Mouse (Mus musculus) liver, embryonic 14.5 days (tissue): ENCODE data around the gene Lrrc1. TPM values are rescaled to one million over a fixed set of nuclear protein-coding genes. Genes with fewer than 3 reads are reported as not detected.

Source experiments
- ATAC-seq: fragments of 200-750 bp; cut with Nextera tagmentation; 2 replicates; pipeline ENCODE4 v1.8.0; 2017; ENCODE audit warnings: moderate number of reproducible peaks, mild to moderate bottlenecking, moderate library complexity; ENCODE audit not compliant: insufficient read depth
- DNase-seq, 3 experiments: peaks; one replicate each; pipeline ENCODE4 v3.0.0-alpha.2; 2012 to 2013; ENCODE audit warnings: low read depth in 3 of 3, low spot score in 3 of 3
- H3K27ac ChIP-seq: fragments of 300-500 bp; sonication (generic); 2 replicates; pipeline ENCODE4 v1.5.1; 2014; ENCODE audit warnings: moderate library complexity, mild to moderate bottlenecking, control low read depth, inconsistent platforms
- H3K27me3 ChIP-seq: fragments of 300-500 bp; sonication (generic); 2 replicates; pipeline ENCODE4 v1.6.1; 2014; ENCODE audit warnings: mild to moderate bottlenecking, low read length, moderate library complexity; ENCODE audit not compliant: control insufficient read depth, insufficient read depth
- H3K36me3 ChIP-seq: fragments of 300-500 bp; sonication (generic); replicated peaks from 2 replicates; pipeline ENCODE4 v1.6.1; 2014; ENCODE audit warnings: low read depth; ENCODE audit not compliant: control insufficient read depth, insufficient read depth
- H3K4me1 ChIP-seq, 2 experiments: fragments of 200-500 bp in 1 of 2; fragments of 300-500 bp in 1 of 2; sonication (generic) in 1 of 2; replicated peaks; 2 replicates each; pipeline ENCODE4 v1.6.1; 2012 to 2014; ENCODE audit warnings: antibody characterized with exemption in 1 of 2, inconsistent platforms in 1 of 2, low read length in 1 of 2; ENCODE audit not compliant: control insufficient read depth in 2 of 2, insufficient read depth in 2 of 2
- H3K4me2 ChIP-seq: fragments of 300-500 bp; sonication (generic); 2 replicates; pipeline ENCODE4 v1.6.1; 2014; ENCODE audit warnings: low read depth, mild to moderate bottlenecking, control low read depth, moderate library complexity
- H3K4me3 ChIP-seq, 2 experiments: fragments of 200-500 bp in 1 of 2; fragments of 300-500 bp in 1 of 2; sonication (generic) in 1 of 2; 2 replicates each; pipeline ENCODE4 v1.5.1; 2012 to 2014; ENCODE audit warnings: low read depth in 2 of 2, low read length in 2 of 2, mild to moderate bottlenecking in 2 of 2, control low read depth in 1 of 2, inconsistent platforms in 1 of 2, moderate library complexity in 1 of 2; ENCODE audit not compliant: insufficient read depth in 1 of 2
- H3K9ac ChIP-seq: fragments of 300-500 bp; sonication (generic); replicated peaks from 2 replicates; pipeline ENCODE4 v1.6.1; 2014; ENCODE audit warnings: mild to moderate bottlenecking, control low read depth, moderate library complexity
- H3K9me3 ChIP-seq: fragments of 300-500 bp; sonication (generic); 2 replicates; pipeline ENCODE4 v1.6.1; 2016; ENCODE audit warnings: low read length, mixed read lengths; ENCODE audit not compliant: control insufficient read depth
- CTCF ChIP-seq: IDR thresholded peaks from 2 replicates; pipeline ENCODE4 v1.5.1; 2016; ENCODE audit warnings: antibody characterized with exemption, low read depth, control low read depth
- EP300 ChIP-seq: IDR thresholded peaks from 2 replicates; pipeline ENCODE4 v1.6.1; 2016; ENCODE audit warnings: antibody characterized with exemption, low read depth
- WGBS: fragments of 180-500 bp; shearing (Covaris S2); extraction: QIAGEN DNeasy Blood & Tissue Kit; methylation state at CpG from one replicate; pipeline ENCODE4 v1.1.7; 2014; ENCODE audit not compliant: insufficient replicate concordance; 5-methylcytosine and 5-hydroxymethylcytosine counted together
- polyA plus RNA-seq, 2 experiments: library from polyadenylated mRNA; depleted of rRNA in 1 of 2; stranded (reverse) in 1 of 2; unstranded in 1 of 2; fragments of >200 nt; fragmentation: Nextera tagmentation in 1 of 2; extraction: Ambion mirVana in 1 of 2; gene quantifications; 2 replicates each; pipeline versions ENCODE4 v1.2.1 to v1.2.3; 2012 to 2014

Lrrc1 gene
- polyA plus RNA-seq (2012; rRNA removed) = 2.3 and 3.2 TPM in 2 replicates
- polyA plus RNA-seq (2014; fragmentation: Nextera tagmentation; extraction: Ambion mirVana) = 2.9 and 3.1 TPM in 2 replicates

GRCm38 (mm10) chr9:77544354-77545067 lies at the start of gene Lrrc1:
Lrrc1 (minus strand) TSS chr9:77544870.
- no peaks in the 10 kb centered on the region for H3K36me3 ChIP-seq
- under 1% methylated on average over 82 of the region's 88 CpGs for WGBS
- H3K27me3 ChIP-seq = peaks cover 12% of the 10 kb centered on the region
- no peak within 1 kb of the TSS for H3K27ac ChIP-seq
- TF ChIP-seq EP300 = no peak
- TF ChIP-seq CTCF = no peak
- peak; percentile 83 for ATAC-seq
- H3K4me1 ChIP-seq = peaks cover 0 to 8% of the 10 kb centered on the region in 2 experiments; a peak in 2 of 4 replicates
- peak; percentile 50 to 61 (median 57) for DNase-seq
- peak within 1 kb of the TSS; percentile 94 for H3K4me2 ChIP-seq
- no peaks in the 10 kb centered on the region for H3K9me3 ChIP-seq
- peak within 1 kb of the TSS; percentile 62 for H3K9ac ChIP-seq
- H3K4me3 ChIP-seq = peak within 1 kb of the TSS; percentile 69 to 77

- no peaks in the 10 kb centered on the region for H3K4me1 ChIP-seq
- WGBS = 35% methylated on average over 4 of the region's 4 CpGs
- ATAC-seq (no peak), DNase-seq (no peak)
- H3K36me3 ChIP-seq = no peaks in the 10 kb centered on the region
- no peak overlapping the region for H3K9ac ChIP-seq
- H3K27ac ChIP-seq = no peak overlapping the region
- no peaks in the 10 kb centered on the region for H3K27me3 ChIP-seq
- no peak for TF ChIP-seq CTCF
- TF ChIP-seq EP300 = no peak
- no peaks in the 10 kb centered on the region for H3K9me3 ChIP-seq
- H3K4me2 ChIP-seq = no peak overlapping the region
- no peak overlapping the region for H3K4me3 ChIP-seq
Measured at GRCm38 (mm10) chr9:77592423-77592822, 47.8 kb upstream of the Lrrc1 start.

DNA sequence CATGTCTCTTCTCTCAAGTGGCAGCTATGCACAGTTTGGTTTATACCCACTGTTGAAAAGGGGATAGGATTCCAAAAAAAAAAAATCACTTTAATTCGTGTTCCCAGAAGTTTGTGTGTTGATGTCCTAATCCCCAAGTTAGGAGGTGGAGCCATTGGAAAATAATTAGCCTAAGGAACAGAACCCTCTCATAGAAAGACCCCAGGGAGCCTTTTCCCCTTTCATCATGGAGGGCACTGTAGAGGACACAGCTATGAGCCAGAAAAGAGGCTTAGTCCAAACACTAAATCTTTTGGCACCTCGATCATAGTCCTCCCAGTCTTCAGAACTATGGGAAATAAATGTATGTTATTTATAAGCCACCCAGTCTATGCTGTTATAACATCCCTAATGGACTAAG lies 44.8 kb upstream of the Lrrc1 start:
- no peak overlapping the region for H3K9ac ChIP-seq
- H3K36me3 ChIP-seq = no peaks in the 10 kb centered on the region
- no peak overlapping the region for H3K4me2 ChIP-seq
- ATAC-seq (no peak), DNase-seq (no peak)
- no peak overlapping the region for H3K27ac ChIP-seq
- no peak overlapping the region for H3K4me3 ChIP-seq
- H3K9me3 ChIP-seq = no peaks in the 10 kb centered on the region
- 34% methylated on average over 2 of the region's 2 CpGs for whole genome bisulfite sequencing
- no peaks in the 10 kb centered on the region for H3K4me1 ChIP-seq
- H3K27me3 ChIP-seq = no peaks in the 10 kb centered on the region
- TF ChIP-seq EP300 (no peak), CTCF (no peak)

DNA sequence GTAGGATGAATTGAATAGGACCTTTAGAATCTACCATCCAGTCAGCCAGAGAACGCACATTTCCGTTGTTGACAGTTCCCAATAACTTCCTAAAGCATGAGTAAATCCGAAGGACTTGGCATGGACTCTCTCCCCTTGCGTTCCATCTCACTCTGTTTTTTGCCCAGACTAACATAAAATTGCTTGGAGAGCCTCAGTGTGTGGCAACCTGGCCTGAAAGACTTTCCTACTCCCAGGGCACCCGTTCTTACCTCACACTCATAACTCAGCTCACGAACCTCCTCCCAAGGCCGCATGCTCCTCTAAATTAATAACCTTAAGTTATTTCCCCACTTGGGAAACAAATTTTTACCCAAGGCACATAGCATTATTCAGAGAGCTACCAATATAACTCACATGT lies 42.9 kb upstream of the Lrrc1 start:
- no peak for TF ChIP-seq EP300
- no peak for TF ChIP-seq CTCF
- Histone ChIP-seq H3K27ac (no peak overlapping the region), H3K4me2 (no peak overlapping the region), H3K4me1 (no peaks in the 10 kb centered on the region), H3K4me3 (no peak overlapping the region), H3K36me3 (no peaks in the 10 kb centered on the region), H3K9ac (no peak overlapping the region), H3K27me3 (no peaks in the 10 kb centered on the region), H3K9me3 (no peaks in the 10 kb centered on the region)
- 67% methylated on average over 7 of the region's 7 CpGs for WGBS
- ATAC-seq (no peak), DNase-seq (no peak)

DNA sequence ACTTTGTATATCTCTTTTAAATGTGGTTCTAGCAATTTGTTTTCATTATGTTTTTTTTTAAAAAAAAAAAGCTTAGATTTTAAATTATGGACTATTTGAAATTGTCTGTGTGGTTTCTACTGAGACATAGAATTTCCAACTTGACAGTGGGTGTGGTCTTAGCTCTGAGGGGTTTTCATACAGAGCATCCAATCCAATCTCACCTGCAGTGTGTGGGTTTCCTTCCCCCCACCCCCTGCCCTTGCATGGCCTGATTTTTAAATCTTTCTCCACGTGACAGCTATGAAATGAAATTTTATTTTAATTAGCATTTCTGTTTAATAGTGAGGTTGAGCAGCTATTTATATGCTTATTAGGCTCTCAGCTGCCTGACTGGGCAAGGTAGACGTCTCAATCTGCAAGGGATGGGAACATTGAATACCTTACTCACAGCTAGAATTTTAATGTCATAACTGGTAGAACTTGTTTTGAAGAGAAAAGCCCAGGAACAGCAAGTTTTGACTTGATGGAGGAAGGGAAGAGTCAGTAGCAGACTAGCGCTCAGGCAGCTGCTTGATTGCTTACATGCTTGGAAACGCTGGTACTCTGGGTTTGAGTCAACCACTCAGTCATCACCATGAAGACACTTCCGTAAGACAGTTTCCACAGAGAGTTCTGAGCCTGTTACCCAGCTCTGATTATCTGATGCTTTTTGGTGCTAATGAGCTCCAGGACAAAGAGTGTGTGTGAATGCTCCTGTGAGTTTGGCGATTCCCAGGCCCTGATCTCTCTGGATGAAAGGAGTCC lies 42.3 kb upstream of the Lrrc1 start:
- TF ChIP-seq EP300 = no peak
- no peak for TF ChIP-seq CTCF
- Histone ChIP-seq H3K27me3 (no peaks in the 10 kb centered on the region), H3K36me3 (no peaks in the 10 kb centered on the region), H3K27ac (no peak overlapping the region), H3K4me1 (no peaks in the 10 kb centered on the region), H3K4me2 (no peak overlapping the region), H3K9me3 (no peaks in the 10 kb centered on the region), H3K9ac (no peak overlapping the region), H3K4me3 (no peak overlapping the region)
- WGBS = 60% methylated on average over 6 of the region's 6 CpGs
- no peak for ATAC-seq
- DNase-seq = no peak
